Mouse (Mus musculus): ENCODE measurements around the gene Fbxo3.

GRCm38 (mm10) chr2:104064152-104064551 is 36.6 kb downstream of the Fbxo3 start:
- TF ChIP-seq CTCF (IDR thresholded peaks at IDR 0.05; ENCODE audit: borderline replicate concordance, control insufficient read depth, extremely low read depth, insufficient read depth, low read length, poor library complexity) (no peak), POLR2A (IDR thresholded peaks at IDR 0.05; ENCODE audit: control insufficient read depth, extremely low read depth, insufficient read depth, low read length, poor library complexity) (no peak)

All from thymus, adult 2 months (tissue).